Mouse (Mus musculus) adrenal gland, postnatal 10 days (tissue): ENCODE data around the gene Ano5. TPM values are rescaled to one million over a fixed set of nuclear protein-coding genes. Genes with fewer than 3 reads are reported as not detected.

Experiments used
- DNase-seq: peaks from one replicate; pipeline ENCODE4 v3.0.0; 2021; ENCODE audit warnings: mixed read lengths
- total RNA-seq, 2 experiments: library from RNA; stranded (reverse); gene quantifications; 2 replicates each; pipeline ENCODE4 v1.2.3; 2021

Ano5 gene
- total RNA-seq, 2 experiments from 2014 or later, result 0.84 to 2.5 TPM

GRCm38 (mm10) chr7:51629206-51629605 lies 118.4 kb downstream of the Ano5 start:
- DNase-seq, result no peak

- no peak for DNase-seq
Observed at GRCm38 (mm10) chr7:51631171-51631570, 120.3 kb downstream of the Ano5 start.

- DNase-seq, result no peak
Observed at GRCm38 (mm10) chr7:51632543-51633229, 121.9 kb downstream of the Ano5 start.

- DNase-seq, result no peak
Observed at GRCm38 (mm10) chr7:51633230-51633844, 122.5 kb downstream of the Ano5 start.

Other genes starting within 250 kb of the Ano5 start
- under 1 TPM; 0.09 to 0.15 TPM for gene Slc17a6, start 111.0 kb downstream of the Ano5 start, total RNA-seq